Mouse (Mus musculus) bone marrow, adult 2 months (tissue): ENCODE measurements around the gene Tnfrsf25. TPM values are rescaled to one million over a fixed set of nuclear protein-coding genes. Genes with fewer than 3 reads are reported as not detected.

Experiments
- H3K27ac ChIP-seq: fragments of 200-500 bp; 2 replicates; pipeline ENCODE4 v1.5.1; 2012; ENCODE audit warnings: low read depth, mild to moderate bottlenecking, control low read depth, inconsistent platforms, low read length; ENCODE audit not compliant: control insufficient read depth, poor library complexity, insufficient read depth
- H3K4me1 ChIP-seq: fragments of 200-500 bp; 2 replicates; pipeline ENCODE4 v1.6.1; 2011; ENCODE audit warnings: low read length; ENCODE audit not compliant: control insufficient read depth, insufficient read depth
- H3K4me3 ChIP-seq: fragments of 200-500 bp; replicated peaks from 2 replicates; pipeline ENCODE3; 2011; ENCODE audit warnings: mild to moderate bottlenecking, low read depth, low read length, control low read depth; ENCODE audit not compliant: control insufficient read depth
- CTCF ChIP-seq: fragments of 200-500 bp; IDR thresholded peaks from 2 replicates; pipeline ENCODE4 v1.5.1; 2011; ENCODE audit warnings: low read length, control low read depth; ENCODE audit not compliant: control insufficient read depth, insufficient read depth
- POLR2A ChIP-seq: fragments of 200-500 bp; IDR thresholded peaks from 2 replicates; pipeline ENCODE4 v1.6.1; 2011; ENCODE audit warnings: low read depth, mild to moderate bottlenecking, control low read depth, low read length, borderline replicate concordance; ENCODE audit not compliant: control insufficient read depth
- WGBS: fragments of 180-500 bp; shearing (Covaris S2); methylation state at CpG from one replicate; pipeline ENCODE4 v1.1.7; 2018; 5-methylcytosine and 5-hydroxymethylcytosine counted together
- polyA plus RNA-seq: library from polyadenylated mRNA; stranded (reverse); fragments of >200 nt; gene quantifications from 2 replicates; pipeline ENCODE4 v1.2.4, GENCODE M21; 2011; ENCODE audit warnings: low replicate concordance; ENCODE audit not compliant: missing spikeins, insufficient read depth, insufficient read length

The Tnfrsf25 gene
- polyA plus RNA-seq, 1 experiment, result 3.3 TPM

DNA sequence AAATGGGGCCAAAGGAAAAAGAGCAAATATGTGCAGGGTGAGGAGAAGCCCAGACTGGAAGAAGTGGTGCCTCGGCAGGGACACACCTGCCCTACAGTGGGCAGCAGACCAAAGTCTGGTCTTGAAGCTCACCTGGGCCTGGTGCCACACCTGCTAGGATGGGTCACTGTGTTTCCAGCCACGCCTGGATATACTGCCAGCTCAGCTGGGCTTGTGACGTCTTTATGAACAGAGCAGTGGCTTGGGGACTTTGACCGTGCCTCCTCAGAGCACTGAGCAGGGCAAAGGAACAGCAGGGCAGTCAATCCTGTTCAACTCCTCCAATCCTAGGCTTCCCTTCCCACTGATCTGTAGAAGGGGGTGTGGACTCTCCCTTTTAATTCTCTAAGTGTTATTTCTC is 45.0 kb downstream of the Tnfrsf25 start:
- TF ChIP-seq CTCF (no peak), POLR2A (no peak)
- no peak overlapping the region for H3K27ac ChIP-seq
- H3K4me1 ChIP-seq, result no peaks in the 10 kb centered on the region; the same call in 1 of the 2 replicates
- WGBS, result 77% methylated on average over 4 of the region's 4 CpGs
- no peak overlapping the region for H3K4me3 ChIP-seq

DNA sequence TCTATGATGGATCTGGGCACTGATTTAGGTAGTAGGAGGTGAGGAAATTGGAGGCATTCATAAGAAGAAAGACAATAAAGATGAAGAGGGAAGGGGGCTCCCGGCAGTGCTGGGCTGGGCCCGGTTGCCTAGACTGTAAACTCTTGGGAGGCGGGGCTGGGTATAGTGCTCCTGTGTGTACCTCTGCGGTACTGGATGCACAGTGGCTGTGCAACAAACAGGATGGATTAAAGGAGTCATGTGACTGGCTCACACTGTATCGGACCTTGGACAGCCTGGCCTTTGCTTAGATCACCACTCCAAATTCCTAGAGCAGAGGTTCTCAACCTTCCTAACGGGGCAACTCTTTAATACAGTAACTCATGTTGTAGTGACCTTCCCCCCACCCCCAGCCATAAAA is 45.9 kb downstream of the Tnfrsf25 start:
- 82% methylated on average over 6 of the region's 6 CpGs for WGBS
- no peaks in the 10 kb centered on the region; the same call in 1 of the 2 replicates for H3K4me1 ChIP-seq
- no peak for TF ChIP-seq CTCF
- no peak for TF ChIP-seq POLR2A
- H3K4me3 ChIP-seq, result no peak overlapping the region
- H3K27ac ChIP-seq, result no peak overlapping the region

DNA sequence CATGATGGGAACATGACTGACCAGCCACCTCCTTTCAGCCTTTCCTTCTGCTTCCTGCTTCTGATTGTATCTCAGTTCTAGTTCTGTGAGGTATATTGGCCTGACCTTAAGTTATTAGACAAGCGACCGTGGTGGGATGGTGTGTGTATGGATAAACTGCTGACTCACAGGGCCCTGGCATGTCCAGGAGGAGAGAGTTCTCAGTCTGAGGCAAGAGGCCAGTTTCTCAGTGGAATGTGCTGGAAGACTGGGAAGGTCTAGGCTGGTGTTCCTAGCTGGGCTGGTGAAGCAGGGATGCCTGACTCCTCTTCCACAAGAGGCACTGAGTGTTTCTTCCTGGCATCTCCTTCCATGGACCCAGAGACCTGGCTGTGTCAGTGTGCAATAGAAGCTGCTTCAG is 47.0 kb downstream of the Tnfrsf25 start:
- 30% methylated on average over 2 of the region's 2 CpGs for WGBS

DNA sequence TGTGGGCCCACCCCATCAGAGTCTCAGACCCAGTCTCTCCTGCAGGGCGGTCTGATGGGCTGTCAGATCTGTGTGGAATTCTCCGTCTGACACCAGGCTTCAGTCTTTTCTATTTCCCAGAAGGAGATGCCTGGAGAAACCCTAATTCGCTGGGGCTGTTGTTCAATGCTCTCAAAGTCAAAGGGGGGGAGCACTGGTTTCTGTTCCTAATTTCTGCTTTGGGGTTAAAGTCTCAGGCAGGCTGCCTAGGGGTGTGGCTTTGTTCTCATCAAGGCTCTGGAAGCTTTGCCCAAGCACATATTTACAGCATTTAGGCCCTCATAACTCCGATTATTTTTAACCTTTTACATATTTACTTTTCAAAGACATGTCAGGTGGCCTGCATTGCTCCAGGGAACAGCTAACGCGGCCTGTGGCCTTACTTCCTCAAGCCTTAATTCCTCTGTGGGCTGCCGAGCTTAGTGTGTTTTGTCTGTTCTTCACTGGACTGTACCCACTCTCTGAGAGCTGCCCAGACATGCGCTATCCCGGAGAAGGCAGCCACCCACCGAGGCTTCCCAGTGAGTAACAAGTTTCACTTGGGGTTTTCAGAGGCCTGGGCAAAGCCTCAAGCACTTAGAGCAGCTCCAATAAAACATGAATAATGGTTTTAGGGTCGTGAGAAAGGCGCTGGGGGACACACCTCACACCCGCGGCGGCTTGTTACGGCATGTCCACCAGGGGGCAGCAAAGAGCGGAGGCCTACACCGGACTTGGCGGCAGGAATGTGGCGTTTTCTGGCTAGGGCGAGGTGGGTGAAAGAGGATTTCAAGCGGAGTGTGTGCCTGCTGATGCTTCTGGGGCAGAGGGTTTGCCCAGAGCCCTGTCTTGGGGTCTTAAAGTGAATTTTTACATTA is 49.5 kb downstream of the Tnfrsf25 start:
- Histone ChIP-seq H3K27ac (peak overlapping the region; percentile 64), H3K4me1 (no peaks in the 10 kb centered on the region; the same call in 1 of the 2 replicates), H3K4me3 (no peak overlapping the region)
- TF ChIP-seq POLR2A (no peak), CTCF (peak; percentile 94)
- WGBS, result 10% methylated on average over 22 of the region's 22 CpGs

More for the DNA sequence above, 47.0 kb downstream of the Tnfrsf25 start:
- H3K27ac ChIP-seq, result no peak overlapping the region
- H3K4me3 ChIP-seq, result no peak overlapping the region
- H3K4me1 ChIP-seq, result no peaks in the 10 kb centered on the region; the same call in 1 of the 2 replicates
- no peak for TF ChIP-seq CTCF
- no peak for TF ChIP-seq POLR2A

DNA sequence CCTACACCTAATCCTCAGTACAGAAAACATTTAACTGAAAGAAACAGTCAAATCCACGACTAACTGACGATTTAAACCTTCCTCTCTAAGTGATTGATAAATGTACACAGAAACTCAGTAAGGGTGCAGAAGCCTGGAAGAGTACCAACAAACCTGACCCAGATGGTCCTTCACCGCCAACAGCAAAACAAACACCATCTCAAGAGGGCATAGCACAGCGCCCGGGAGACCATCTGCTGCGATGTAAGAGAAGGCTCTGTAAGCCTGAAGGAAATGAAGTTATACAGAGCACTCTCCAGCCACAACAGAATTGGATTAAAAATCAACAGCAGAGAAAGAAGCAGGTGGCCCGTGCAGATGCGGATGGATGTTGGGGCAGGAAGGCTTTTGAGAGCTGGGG is 52.3 kb downstream of the Tnfrsf25 start:
- 67% methylated on average over 8 of the region's 8 CpGs for WGBS
- TF ChIP-seq POLR2A (no peak), CTCF (no peak)
- Histone ChIP-seq H3K27ac (no peak overlapping the region), H3K4me3 (no peak overlapping the region), H3K4me1 (no peaks in the 10 kb centered on the region; the same call in 1 of the 2 replicates)

DNA sequence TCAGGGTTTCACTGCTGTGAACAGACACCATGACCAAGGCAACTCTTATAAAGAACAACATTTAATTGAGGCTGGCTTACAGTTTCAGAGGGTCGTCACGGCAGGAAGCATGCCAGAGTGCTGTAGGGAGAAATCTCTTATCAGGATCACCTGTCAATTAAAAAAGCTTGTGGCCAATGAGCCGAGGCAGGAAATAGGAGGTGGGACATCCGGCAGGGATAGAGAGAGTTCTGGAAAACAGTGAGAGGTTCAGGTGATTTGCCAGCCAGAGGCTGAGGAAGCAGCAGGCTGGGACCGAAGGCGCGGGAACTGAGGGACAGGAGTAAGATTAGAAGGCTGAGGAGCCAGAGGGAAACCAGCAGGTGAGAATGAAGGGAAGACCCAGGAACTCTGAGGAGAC is 53.4 kb downstream of the Tnfrsf25 start:
- no peaks in the 10 kb centered on the region; the same call in 1 of the 2 replicates for H3K4me1 ChIP-seq
- TF ChIP-seq POLR2A (no peak), CTCF (no peak)
- 78% methylated on average over 7 of the region's 7 CpGs for WGBS
- no peak overlapping the region for H3K4me3 ChIP-seq
- no peak overlapping the region for H3K27ac ChIP-seq

Other genes with a start within 250 kb of the Tnfrsf25 start
- 50.8 and 79.8 TPM in 2 replicates for gene Dnajc11, start 182.2 kb upstream of the Tnfrsf25 start, polyA plus RNA-seq
- 16.4 and 23.6 TPM in 2 replicates for gene Thap3, start 126.9 kb upstream of the Tnfrsf25 start, polyA plus RNA-seq
- gene Phf13, start 119.7 kb upstream of the Tnfrsf25 start, polyA plus RNA-seq, result 1.9 and 2.8 TPM in 2 replicates
- 3.5 and 6.6 TPM in 2 replicates for gene Klhl21, start 107.1 kb upstream of the Tnfrsf25 start, polyA plus RNA-seq
- gene Zbtb48, start 88.3 kb upstream of the Tnfrsf25 start, polyA plus RNA-seq, result 7.7 and 21.0 TPM in 2 replicates
- 1.0 TPM in 1 of 2 replicates, not detected in the other for gene Tas1r1, start 77.4 kb upstream of the Tnfrsf25 start, polyA plus RNA-seq
- gene Nol9, start 76.6 kb upstream of the Tnfrsf25 start, polyA plus RNA-seq, result 8.1 and 11.9 TPM in 2 replicates
- 6.5 and 6.6 TPM in 2 replicates for gene Plekhg5, start 43.4 kb upstream of the Tnfrsf25 start, polyA plus RNA-seq
- gene Espn, start 36.4 kb downstream of the Tnfrsf25 start, polyA plus RNA-seq, result 0.61 TPM in 1 of 2 replicates, not detected in the other
- gene Hes2, start 42.9 kb downstream of the Tnfrsf25 start, polyA plus RNA-seq, result not detected in 2 replicates
- gene Acot7, start 62.2 kb downstream of the Tnfrsf25 start, polyA plus RNA-seq, result 12.4 and 32.0 TPM in 2 replicates
- gene Gpr153, start 158.3 kb downstream of the Tnfrsf25 start, polyA plus RNA-seq, result 1.4 and 4.1 TPM in 2 replicates
- gene Hes3, start 175.7 kb downstream of the Tnfrsf25 start, polyA plus RNA-seq, result not detected in 2 replicates
- 5.0 and 7.8 TPM in 2 replicates for gene Icmt, start 181.3 kb downstream of the Tnfrsf25 start, polyA plus RNA-seq
- gene Rnf207, start 203.1 kb downstream of the Tnfrsf25 start, polyA plus RNA-seq, result not detected in 2 replicates
- 723 and 1,224 TPM in 2 replicates for gene Rpl22, start 209.8 kb downstream of the Tnfrsf25 start, polyA plus RNA-seq
- 0.11 TPM in 1 of 2 replicates, not detected in the other for gene Chd5, start 222.7 kb downstream of the Tnfrsf25 start, polyA plus RNA-seq